Comparison of ENCODE assay signal across 31 mouse cellular contexts in the genomic region with DNA sequence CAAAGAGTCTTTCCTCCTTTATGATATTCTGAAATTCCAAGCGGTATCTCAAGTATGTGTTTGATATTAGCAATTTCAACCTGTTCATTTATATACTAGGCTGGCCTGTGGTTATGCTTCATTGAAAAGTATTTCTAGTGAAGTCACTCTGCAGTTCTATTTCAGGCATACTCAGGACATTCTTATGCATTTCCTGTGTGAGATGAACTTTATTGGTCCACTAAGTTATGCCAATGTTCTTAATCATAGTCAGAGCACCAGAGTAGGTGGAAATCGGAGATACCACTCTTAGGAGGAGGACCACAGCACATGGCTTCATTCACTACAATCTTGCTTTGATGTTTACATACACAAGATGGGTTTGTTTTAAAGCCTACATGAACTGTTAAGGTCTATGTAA.
"Had no signal": no experiment of that assay in that cellular context is flagged by ENCODE, and none has a peak within 500 bp of the region (broad histone marks: within the 10 kb centered on the region; RNA-seq: fewer than 3 reads in every experiment).

No protein-coding gene starts in this region.

- H3K27ac ChIP-seq: left cerebral cortex, adult 2 months; limb, embryonic 10.5 days; limb, embryonic 12.5 days; limb, embryonic 13.5 days; limb, embryonic 15.5 days; liver, embryonic 12.5 days; liver, embryonic 13.5 days; liver, embryonic 14.5 days; liver, embryonic 15.5 days; lung, embryonic 15.5 days; macrophage; midbrain, embryonic 10.5 days; midbrain, embryonic 12.5 days; midbrain, embryonic 13.5 days; midbrain, embryonic 15.5 days; neural tube, embryonic 12.5 days; neural tube, embryonic 13.5 days had no signal

- H3K9ac ChIP-seq: limb, embryonic 12.5 days; limb, embryonic 13.5 days; limb, embryonic 15.5 days; liver, embryonic 12.5 days; liver, embryonic 13.5 days; liver, embryonic 14.5 days; liver, embryonic 15.5 days; liver, postnatal 0 days; lung, embryonic 15.5 days; midbrain, embryonic 12.5 days; midbrain, embryonic 13.5 days; midbrain, embryonic 15.5 days; neural tube, embryonic 12.5 days; neural tube, embryonic 13.5 days had no signal

- H3K4me3 ChIP-seq: left cerebral cortex, adult 2 months; limb, embryonic 10.5 days; limb, embryonic 12.5 days; limb, embryonic 13.5 days; limb, embryonic 15.5 days; liver, embryonic 12.5 days; liver, embryonic 13.5 days; liver, embryonic 15.5 days; lung, embryonic 15.5 days; megakaryocyte, embryonic 14.5 days; midbrain, embryonic 10.5 days; midbrain, embryonic 12.5 days; midbrain, embryonic 13.5 days; midbrain, embryonic 15.5 days; myocyte; neural tube, embryonic 12.5 days; neural tube, embryonic 13.5 days had no signal

- ATAC-seq: liver, embryonic 12.5 days; liver, postnatal 0 days; lung, postnatal 0 days; midbrain, embryonic 13.5 days; midbrain, embryonic 15.5 days; midbrain, embryonic 16.5 days had no signal

- H3K27me3 ChIP-seq: limb, embryonic 12.5 days; limb, embryonic 13.5 days; limb, embryonic 15.5 days; liver, embryonic 12.5 days; liver, embryonic 13.5 days; liver, embryonic 15.5 days; lung, embryonic 15.5 days; megakaryocyte, embryonic 14.5 days; midbrain, embryonic 12.5 days; midbrain, embryonic 13.5 days; midbrain, embryonic 15.5 days; neural tube, embryonic 12.5 days; neural tube, embryonic 13.5 days had no signal

- H3K36me3 ChIP-seq: limb, embryonic 10.5 days; limb, embryonic 12.5 days; limb, embryonic 13.5 days; limb, embryonic 15.5 days; liver, embryonic 12.5 days; liver, embryonic 13.5 days; liver, embryonic 15.5 days; lung, embryonic 15.5 days; midbrain, embryonic 10.5 days; midbrain, embryonic 12.5 days; midbrain, embryonic 13.5 days; midbrain, embryonic 15.5 days; neural tube, embryonic 12.5 days; neural tube, embryonic 13.5 days had no signal

- DNase-seq: left cerebral cortex, postnatal 4 days; liver; liver, embryonic 13.5 days; liver, postnatal 0 days; lung, adult 2 months; lung, postnatal 10 days; lung, postnatal 14 days; lung, postnatal 4 days; midbrain, embryonic 14.5 days had no signal

- H3K9me3 ChIP-seq: limb, embryonic 10.5 days; limb, embryonic 12.5 days; limb, embryonic 13.5 days; limb, embryonic 15.5 days; liver, embryonic 12.5 days; liver, embryonic 13.5 days; liver, embryonic 15.5 days; lung, embryonic 15.5 days; megakaryocyte, embryonic 14.5 days; midbrain, embryonic 10.5 days; midbrain, embryonic 12.5 days; midbrain, embryonic 13.5 days; midbrain, embryonic 15.5 days; neural tube, embryonic 12.5 days; neural tube, embryonic 13.5 days had no signal

- H3K4me1 ChIP-seq: limb, embryonic 15.5 days; liver, embryonic 12.5 days; liver, embryonic 13.5 days; liver, embryonic 15.5 days; lung, embryonic 15.5 days; megakaryocyte, embryonic 14.5 days; midbrain, embryonic 10.5 days; midbrain, embryonic 12.5 days; midbrain, embryonic 15.5 days; neural tube, embryonic 12.5 days; neural tube, embryonic 13.5 days had no signal

- H3K4me2 ChIP-seq: limb, embryonic 12.5 days; limb, embryonic 13.5 days; limb, embryonic 15.5 days; liver, embryonic 11.5 days; liver, embryonic 12.5 days; liver, embryonic 13.5 days; liver, embryonic 15.5 days; lung, embryonic 15.5 days; midbrain, embryonic 11.5 days; midbrain, embryonic 12.5 days; midbrain, embryonic 13.5 days; midbrain, embryonic 15.5 days; neural tube, embryonic 12.5 days; neural tube, embryonic 13.5 days had no signal
